Mouse (Mus musculus) brown adipose tissue, adult 24 weeks (tissue): ENCODE results near the gene Ajuba. TPM values are rescaled to one million over a fixed set of nuclear protein-coding genes. Genes with fewer than 3 reads are reported as not detected.
"Not testable (repeated sequence)": the region's sequence is repeated elsewhere in the genome, so short reads cannot be mapped to it uniquely, and the experiment has no call there.

Experiments used
- H3K27ac ChIP-seq: fragments of 200-500 bp; replicated peaks from 2 replicates; pipeline ENCODE4 v1.5.1; 2012; ENCODE audit warnings: low read depth, mild to moderate bottlenecking, low read length
- H3K4me1 ChIP-seq: fragments of 200-500 bp; 2 replicates; pipeline ENCODE4 v1.6.1; 2012; ENCODE audit warnings: low read length, mixed read lengths; ENCODE audit not compliant: control insufficient read depth, insufficient read depth, insufficient read length
- H3K4me3 ChIP-seq: fragments of 200-500 bp; 2 replicates; pipeline ENCODE4 v1.5.1; 2012; ENCODE audit warnings: low read depth, mild to moderate bottlenecking, low read length, moderate library complexity; ENCODE audit not compliant: insufficient read depth
- polyA plus RNA-seq: library from polyadenylated mRNA; stranded (reverse); fragments of >200 nt; gene quantifications from 2 replicates; pipeline ENCODE4 v1.2.4, GENCODE M21; 2012; ENCODE audit not compliant: missing spikeins, insufficient read depth, insufficient read length

The Ajuba gene
- polyA plus RNA-seq, result 3.1 and 5.6 TPM in 2 replicates

GRCm38 (mm10) chr14:54577089-54577982, at the start of gene Ajuba:
Ajuba (minus strand) TSS chr14:54577558.
- no peaks in the 10 kb centered on the region; the same call in 1 of the 2 replicates for H3K4me1 ChIP-seq
- H3K4me3 ChIP-seq, result peak within 1 kb of the TSS; percentile 67

GRCm38 (mm10) chr14:54624976-54625375, 47.6 kb upstream of the Ajuba start:
- Histone ChIP-seq H3K4me1 (no peaks in the 10 kb centered on the region; the same call in 1 of the 2 replicates), H3K4me3 (no peak overlapping the region), H3K27ac (no peak overlapping the region)

More at GRCm38 (mm10) chr14:54577089-54577982, at the start of gene Ajuba:
- peak within 1 kb of the TSS; percentile 84 for H3K27ac ChIP-seq

- Histone ChIP-seq H3K4me3 (no peak overlapping the region), H3K4me1 (no peaks in the 10 kb centered on the region; the same call in 1 of the 2 replicates), H3K27ac (no peak overlapping the region)
These were observed 46.0 kb upstream of the Ajuba start for GRCm38 (mm10) chr14:54623334-54623733.

GRCm38 (mm10) chr14:54621133-54621532, 43.8 kb upstream of the Ajuba start, which contains the start of gene Psmb11:
Psmb11 (plus strand) TSS chr14:54621433.
- Histone ChIP-seq H3K4me3 (no peak within 1 kb of the TSS), H3K27ac (no peak within 1 kb of the TSS), H3K4me1 (peaks cover 7% of the 10 kb centered on the region)

- peak within 1 kb of the TSS; percentile 97 for H3K4me3 ChIP-seq
- peaks cover 7% of the 10 kb centered on the region; the same call in 1 of the 2 replicates for H3K4me1 ChIP-seq
- peak within 1 kb of the TSS; percentile 87 for H3K27ac ChIP-seq
These were observed 40.6 kb upstream of the Ajuba start, which contains the start of gene Psmb5 for GRCm38 (mm10) chr14:54617897-54618365. Psmb5 (minus strand) TSS chr14:54618022.

GRCm38 (mm10) chr14:54617152-54617896, 40.0 kb upstream of the Ajuba start:
- peaks cover 7% of the 10 kb centered on the region; the same call in 1 of the 2 replicates for H3K4me1 ChIP-seq
- H3K27ac ChIP-seq, result 0 out of 2 replicates have a peak overlapping the region, but pooled peaks have one; percentile 20
- H3K4me3 ChIP-seq, result peak overlapping the region; percentile 97

GRCm38 (mm10) chr14:54616226-54616825, 39.0 kb upstream of the Ajuba start:
- no peak overlapping the region for H3K4me3 ChIP-seq
- H3K27ac ChIP-seq, result no peak overlapping the region
- H3K4me1 ChIP-seq, result peaks cover 7% of the 10 kb centered on the region; the same call in 1 of the 2 replicates

- not testable (repeated sequence) for H3K27ac ChIP-seq, H3K4me1 ChIP-seq, H3K4me3 ChIP-seq
These were observed 36.8 kb upstream of the Ajuba start for GRCm38 (mm10) chr14:54614130-54614529.

GRCm38 (mm10) chr14:54610648-54611047, 33.3 kb upstream of the Ajuba start:
- Histone ChIP-seq H3K4me3 (no peak overlapping the region), H3K4me1 (0 out of 2 replicates have a peak, but pooled peaks cover 2% of the 10 kb centered on the region), H3K27ac (no peak overlapping the region)

GRCm38 (mm10) chr14:54609962-54610361, 32.6 kb upstream of the Ajuba start:
- Histone ChIP-seq H3K27ac (no peak overlapping the region), H3K4me1 (0 out of 2 replicates have a peak, but pooled peaks cover 2% of the 10 kb centered on the region), H3K4me3 (no peak overlapping the region)

GRCm38 (mm10) chr14:54609245-54609644, 31.9 kb upstream of the Ajuba start:
- H3K27ac ChIP-seq, result no peak overlapping the region
- 0 out of 2 replicates have a peak, but pooled peaks cover 2% of the 10 kb centered on the region for H3K4me1 ChIP-seq
- H3K4me3 ChIP-seq, result no peak overlapping the region

GRCm38 (mm10) chr14:54607226-54607625, 29.9 kb upstream of the Ajuba start:
- Histone ChIP-seq H3K27ac (no peak overlapping the region), H3K4me3 (no peak overlapping the region), H3K4me1 (0 out of 2 replicates have a peak, but pooled peaks cover 2% of the 10 kb centered on the region)

- Histone ChIP-seq H3K4me3 (peak within 1 kb of the TSS; percentile 87), H3K4me1 (0 out of 2 replicates have a peak, but pooled peaks cover 2% of the 10 kb centered on the region), H3K27ac (peak within 1 kb of the TSS; percentile 64)
These were observed 28.5 kb upstream of the Ajuba start, which contains the start of gene 4931414P19Rik for GRCm38 (mm10) chr14:54605752-54606321. 4931414P19Rik (minus strand) TSS chr14:54605993.

- Histone ChIP-seq H3K4me1 (0 out of 2 replicates have a peak, but pooled peaks cover 2% of the 10 kb centered on the region), H3K27ac (peak overlapping the region; percentile 95)
These were observed 26.3 kb upstream of the Ajuba start for GRCm38 (mm10) chr14:54603686-54604085.

More at GRCm38 (mm10) chr14:54603686-54604085, 26.3 kb upstream of the Ajuba start:
- H3K4me3 ChIP-seq, result peak overlapping the region; percentile 60
